Mouse (Mus musculus) embryonic facial prominence, embryonic 11.5 days (tissue): ENCODE data around the gene Mroh3. TPM values are rescaled to one million over a fixed set of nuclear protein-coding genes. Genes with fewer than 3 reads are reported as not detected.

ENCODE experiments used
- ATAC-seq: fragments of 200-750 bp; cut with Nextera tagmentation; replicated peaks from 2 replicates; pipeline ENCODE4 v1.8.0; 2017; ENCODE audit warnings: low read depth; ENCODE audit not compliant: insufficient number of reproducible peaks, low FRiP score, low TSS enrichment
- DNase-seq: peaks from one replicate; pipeline ENCODE4 v3.0.0-alpha.2; 2015; ENCODE audit warnings: low spot score
- H3K27ac ChIP-seq: fragments of 300-500 bp; sonication (generic); replicated peaks from 2 replicates; pipeline ENCODE4 v1.5.1; 2014; ENCODE audit warnings: mild to moderate bottlenecking, low read depth, low read length, control low read depth
- H3K27me3 ChIP-seq: fragments of 300-500 bp; sonication (generic); 2 replicates; pipeline ENCODE4 v1.6.1; 2014; ENCODE audit warnings: mild to moderate bottlenecking, low read length, moderate library complexity, mixed read lengths; ENCODE audit not compliant: control insufficient read depth, insufficient read depth
- H3K36me3 ChIP-seq: fragments of 300-500 bp; sonication (generic); replicated peaks from 2 replicates; pipeline ENCODE4 v1.6.1; 2014; ENCODE audit warnings: low read depth, mild to moderate bottlenecking, low read length, moderate library complexity, mixed read lengths; ENCODE audit not compliant: control insufficient read depth, insufficient read depth
- H3K4me1 ChIP-seq: fragments of 300-500 bp; sonication (generic); 2 replicates; pipeline ENCODE4 v1.6.1; 2014; ENCODE audit warnings: low read length, mixed read lengths; ENCODE audit not compliant: control insufficient read depth, insufficient read depth
- H3K4me2 ChIP-seq: fragments of 300-500 bp; sonication (generic); 2 replicates; pipeline ENCODE4 v1.6.1; 2014; ENCODE audit warnings: low read depth, mild to moderate bottlenecking, control low read depth, low read length, moderate library complexity
- H3K4me3 ChIP-seq: fragments of 300-500 bp; sonication (generic); 2 replicates; pipeline ENCODE4 v1.5.1; 2014; ENCODE audit warnings: low read depth, low read length, control low read depth
- H3K9ac ChIP-seq: fragments of 300-500 bp; sonication (generic); replicated peaks from 2 replicates; pipeline ENCODE4 v1.6.1; 2014; ENCODE audit warnings: mild to moderate bottlenecking, control low read depth, low read length
- H3K9me3 ChIP-seq: fragments of 300-500 bp; sonication (generic); replicated peaks from 2 replicates; pipeline ENCODE4 v1.6.1; 2016; ENCODE audit warnings: mild to moderate bottlenecking, low read length, inconsistent platforms, mixed read lengths; ENCODE audit not compliant: control insufficient read depth
- WGBS: fragments of 180-500 bp; shearing (Covaris S2); extraction: QIAGEN DNeasy Blood & Tissue Kit; methylation state at CpG from one replicate; pipeline ENCODE4 v1.1.7; 2014; 5-methylcytosine and 5-hydroxymethylcytosine counted together
- polyA plus RNA-seq: library from polyadenylated mRNA; unstranded; fragments of >200 nt; fragmentation: Nextera tagmentation; extraction: Ambion mirVana; gene quantifications from 2 replicates; pipeline ENCODE4 v1.2.1, GENCODE M21; 2014

Mroh3 gene
- polyA plus RNA-seq, 1 experiment from 2014 or later, result not detected

DNA sequence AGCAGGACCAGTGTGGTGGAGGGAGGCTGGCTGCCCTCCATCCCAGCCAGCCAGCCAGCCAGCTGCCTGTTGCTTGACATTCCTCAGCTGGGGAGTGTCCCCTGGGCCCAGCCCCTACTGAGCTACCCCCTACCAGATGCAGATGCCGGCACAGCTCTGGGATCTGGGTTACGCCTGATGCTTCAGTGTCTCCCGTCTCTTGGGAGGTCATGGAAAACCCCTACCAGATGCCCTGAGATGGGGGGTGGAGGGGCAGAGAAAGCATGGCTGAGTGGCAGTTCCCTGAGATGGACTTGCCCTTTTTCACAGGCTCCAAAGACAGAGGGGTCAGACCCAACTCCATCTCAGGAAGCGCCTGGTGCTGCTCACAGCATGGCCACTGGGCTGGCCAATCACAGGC lies 76.1 kb downstream of the Mroh3 start:
- Histone ChIP-seq H3K27me3 (no peaks in the 10 kb centered on the region), H3K27ac (0 out of 2 replicates have a peak overlapping the region, but pooled peaks have one; percentile 52), H3K4me2 (no peak overlapping the region; the same call in 1 of the 2 replicates), H3K9me3 (no peaks in the 10 kb centered on the region), H3K4me1 (peaks cover 18% of the 10 kb centered on the region), H3K36me3 (no peaks in the 10 kb centered on the region), H3K4me3 (no peak overlapping the region), H3K9ac (no peak overlapping the region)
- DNase-seq, result peak; percentile 49
- ATAC-seq, result no peak
- 22% methylated on average over 4 of the region's 4 CpGs for WGBS

DNA sequence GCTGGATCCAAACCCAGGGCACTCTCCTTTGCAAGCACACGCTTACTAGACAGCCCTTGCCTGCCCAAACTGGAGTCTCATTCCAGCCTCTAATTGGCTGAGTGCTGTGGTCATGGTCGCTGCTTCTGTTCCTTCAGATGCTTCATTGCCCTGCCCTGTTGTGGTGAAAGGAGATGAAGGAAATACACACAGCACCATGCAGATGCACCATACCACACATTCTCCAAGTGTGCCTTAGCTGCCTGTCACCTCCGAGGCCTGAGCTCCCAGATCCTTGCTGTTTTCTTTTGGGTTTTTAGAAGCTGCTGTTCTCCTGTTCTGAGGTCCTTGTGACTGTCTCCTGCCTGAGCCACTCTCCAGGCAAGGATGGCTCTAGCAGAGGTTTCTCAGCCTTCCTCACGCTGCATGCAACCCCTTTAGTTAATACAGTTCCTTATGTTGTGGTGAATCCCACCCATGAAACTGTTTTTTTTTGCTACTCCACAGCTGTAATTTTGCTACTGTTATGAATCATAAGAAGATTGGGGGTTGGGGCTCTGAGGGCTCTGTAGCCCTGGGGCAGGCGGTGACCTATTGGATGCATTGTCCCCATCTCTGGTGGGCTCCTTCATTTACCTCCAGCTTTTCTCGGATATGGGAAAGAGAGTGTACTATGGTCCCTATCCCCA lies 76.7 kb downstream of the Mroh3 start:
- DNase-seq (no peak), ATAC-seq (no peak)
- H3K4me2 ChIP-seq, result no peak overlapping the region
- 49% methylated on average over 6 of the region's 6 CpGs for WGBS
- H3K9ac ChIP-seq, result no peak overlapping the region; the same call in 1 of the 2 replicates
- H3K4me3 ChIP-seq, result no peak overlapping the region
- peaks cover 18% of the 10 kb centered on the region for H3K4me1 ChIP-seq
- H3K27ac ChIP-seq, result no peak overlapping the region
- H3K9me3 ChIP-seq, result no peaks in the 10 kb centered on the region
- no peaks in the 10 kb centered on the region for H3K36me3 ChIP-seq
- no peaks in the 10 kb centered on the region for H3K27me3 ChIP-seq

DNA sequence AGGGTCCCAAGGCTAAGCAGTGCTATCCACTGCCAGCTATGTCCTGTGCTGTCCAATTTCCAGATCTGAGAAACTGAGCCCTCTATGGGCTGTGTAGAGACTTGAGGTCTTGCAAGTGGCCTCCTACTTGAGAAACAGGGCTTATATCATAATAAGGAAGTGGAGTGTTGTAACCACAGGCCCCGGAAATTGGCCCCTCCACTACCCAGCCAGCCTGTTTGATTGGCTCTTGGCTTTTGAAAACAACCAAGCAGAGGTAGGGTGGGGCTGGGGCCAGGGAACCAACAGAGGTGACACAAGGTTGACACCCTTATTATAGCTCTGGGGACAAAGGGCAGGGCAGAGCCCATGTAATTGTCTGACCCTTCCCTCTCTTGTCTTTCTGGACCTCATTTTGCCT lies 77.6 kb downstream of the Mroh3 start:
- no peak overlapping the region for H3K4me2 ChIP-seq
- H3K36me3 ChIP-seq, result no peaks in the 10 kb centered on the region
- no peak overlapping the region for H3K27ac ChIP-seq
- no peak overlapping the region for H3K4me3 ChIP-seq
- H3K9me3 ChIP-seq, result no peaks in the 10 kb centered on the region
- H3K27me3 ChIP-seq, result no peaks in the 10 kb centered on the region
- DNase-seq (no peak), ATAC-seq (no peak)
- WGBS, result 17% methylated on average over 1 of the region's 1 CpGs
- H3K9ac ChIP-seq, result no peak overlapping the region
- H3K4me1 ChIP-seq, result peaks cover 18% of the 10 kb centered on the region

DNA sequence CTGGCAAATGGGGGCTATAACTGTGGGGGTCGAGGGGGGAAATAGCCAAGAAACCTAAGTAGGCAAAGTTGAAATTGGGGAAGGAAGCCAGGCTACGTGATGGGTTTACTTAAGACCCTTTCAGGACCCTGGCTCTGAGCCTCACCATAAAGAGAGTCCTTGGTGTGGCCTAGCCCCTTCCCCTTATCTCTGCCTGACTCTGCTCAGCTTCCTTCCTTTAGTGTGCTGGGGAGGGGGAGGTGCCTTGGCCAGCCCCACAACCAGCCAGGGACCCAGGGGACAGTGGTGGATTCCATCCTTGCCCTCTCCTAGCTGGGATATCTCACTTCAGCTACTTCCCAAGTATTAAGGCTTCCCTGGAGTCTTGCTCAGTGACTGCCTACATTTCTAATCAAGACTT lies 78.1 kb downstream of the Mroh3 start:
- H3K4me2 ChIP-seq, result no peak overlapping the region
- WGBS, result 62% methylated on average over 2 of the region's 2 CpGs
- no peaks in the 10 kb centered on the region for H3K27me3 ChIP-seq
- ATAC-seq, result no peak
- no peak overlapping the region for H3K27ac ChIP-seq
- no peaks in the 10 kb centered on the region for H3K36me3 ChIP-seq
- H3K9ac ChIP-seq, result no peak overlapping the region
- no peaks in the 10 kb centered on the region for H3K9me3 ChIP-seq
- peaks cover 18% of the 10 kb centered on the region for H3K4me1 ChIP-seq
- no peak overlapping the region for H3K4me3 ChIP-seq
- no peak for DNase-seq

DNA sequence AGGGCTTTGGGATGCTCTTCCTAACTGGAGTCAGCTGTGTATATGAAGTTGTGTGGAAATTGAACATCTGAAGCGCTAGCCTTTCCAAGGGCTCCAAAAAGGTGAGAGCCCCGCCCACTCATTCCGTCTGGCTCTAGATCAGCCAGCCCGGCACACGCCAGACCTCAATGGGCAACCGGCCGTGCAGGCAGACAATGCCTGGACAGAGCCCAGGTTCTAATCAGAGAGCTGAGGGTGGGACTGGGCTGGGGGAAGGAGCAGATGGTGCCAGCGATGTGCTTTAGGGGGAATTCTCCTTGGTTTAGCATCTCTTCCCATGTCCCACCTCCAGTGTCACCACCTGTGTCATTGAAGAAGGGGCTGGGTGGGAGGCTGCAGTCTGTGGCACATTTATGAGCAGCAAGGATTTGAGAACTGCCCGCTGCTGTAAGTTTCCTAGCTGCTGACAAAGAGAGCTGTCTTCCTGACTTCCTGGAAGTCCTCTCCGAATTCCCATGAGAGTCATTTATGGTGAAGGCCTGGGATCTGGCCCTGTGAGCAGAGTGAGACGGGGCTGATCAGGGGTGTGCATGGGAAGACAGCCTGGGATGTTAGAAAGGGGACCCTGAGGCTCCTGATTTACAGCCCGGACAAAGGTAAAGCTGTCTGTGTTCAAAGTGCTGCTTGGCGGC lies 78.9 kb downstream of the Mroh3 start:
- peaks cover 18% of the 10 kb centered on the region for H3K4me1 ChIP-seq
- no peak overlapping the region for H3K4me3 ChIP-seq
- H3K36me3 ChIP-seq, result no peaks in the 10 kb centered on the region
- H3K27me3 ChIP-seq, result no peaks in the 10 kb centered on the region
- H3K9ac ChIP-seq, result peak overlapping the region; percentile 28
- WGBS, result 41% methylated on average over 13 of the region's 13 CpGs
- no peaks in the 10 kb centered on the region for H3K9me3 ChIP-seq
- ATAC-seq (no peak), DNase-seq (no peak)
- H3K27ac ChIP-seq, result no peak overlapping the region; the same call in 1 of the 2 replicates
- peak overlapping the region; percentile 29 for H3K4me2 ChIP-seq

DNA sequence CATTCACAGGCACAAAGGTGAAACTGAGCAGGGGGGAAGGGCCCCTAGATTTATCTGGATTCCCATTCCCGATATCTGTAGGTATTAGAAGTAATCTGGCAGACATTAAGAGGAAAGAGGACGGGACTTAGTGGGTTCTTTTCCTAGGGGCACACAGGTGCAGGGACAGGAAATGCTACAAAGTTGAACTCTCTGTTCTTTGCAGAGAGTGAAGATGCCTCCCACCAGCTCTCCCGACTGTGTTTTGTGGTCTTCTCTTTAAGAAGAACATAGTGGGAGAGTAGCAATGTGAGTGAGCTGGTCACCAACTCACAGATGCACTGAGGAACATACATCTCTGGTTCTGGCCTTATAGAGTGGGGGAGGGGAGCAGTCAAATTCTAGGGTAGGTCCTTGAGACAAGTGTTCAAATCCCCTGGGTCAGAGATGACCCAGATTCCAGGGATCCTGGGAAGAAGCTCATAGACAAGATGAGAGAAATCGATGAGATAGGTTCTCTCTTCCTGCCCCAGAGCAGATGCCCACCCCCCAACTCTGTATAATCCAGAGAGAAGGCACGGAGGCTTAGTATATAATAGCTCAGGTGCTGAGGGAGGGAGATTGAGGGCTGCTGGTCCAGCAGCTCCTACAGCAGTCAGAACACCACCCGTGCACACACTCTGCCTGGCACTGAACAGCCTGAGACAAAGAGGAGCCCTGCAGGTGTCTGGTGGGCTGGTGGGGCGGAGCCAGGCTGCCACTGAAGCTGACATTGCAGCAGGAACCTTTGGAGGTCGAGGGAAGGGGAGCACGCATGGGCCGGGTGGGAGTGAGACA lies 80.0 kb downstream of the Mroh3 start:
- Histone ChIP-seq H3K4me1 (peaks cover 14% of the 10 kb centered on the region), H3K36me3 (no peaks in the 10 kb centered on the region), H3K9me3 (no peaks in the 10 kb centered on the region), H3K9ac (peak overlapping the region; percentile 82), H3K27me3 (no peaks in the 10 kb centered on the region), H3K4me3 (peak overlapping the region; percentile 83), H3K4me2 (peak overlapping the region; percentile 85), H3K27ac (no peak overlapping the region)
- ATAC-seq (no peak), DNase-seq (no peak)
- WGBS, result 34% methylated on average over 10 of the region's 10 CpGs
